Mouse (Mus musculus): ENCODE results near the gene Pxdn.

Gene Pxdn

GRCm38 (mm10) chr12:29937308-29937707 lies at the start of gene Pxdn:
Pxdn (plus strand) TSS chr12:29937608.
- no peak for DNase-seq (ENCODE audit: low spot score)

GRCm38 (mm10) chr12:29894669-29895068 lies 42.7 kb upstream of the Pxdn start:
- no peak for DNase-seq (ENCODE audit: low spot score)

GRCm38 (mm10) chr12:29897533-29898085 lies 39.8 kb upstream of the Pxdn start:
- DNase-seq (ENCODE audit: low spot score): no peak

GRCm38 (mm10) chr12:29904101-29904874 lies 33.1 kb upstream of the Pxdn start:
- no peak for DNase-seq (ENCODE audit: low spot score)

- DNase-seq (ENCODE audit: low spot score): peak; percentile 66
Measured at GRCm38 (mm10) chr12:29907056-29907455, 30.4 kb upstream of the Pxdn start.

GRCm38 (mm10) chr12:29916139-29916538 lies 21.3 kb upstream of the Pxdn start:
- no peak for DNase-seq (ENCODE audit: low spot score)

GRCm38 (mm10) chr12:29916807-29917206 lies 20.6 kb upstream of the Pxdn start:
- no peak for DNase-seq (ENCODE audit: low spot score)

- no peak for DNase-seq (ENCODE audit: low spot score)
Measured at GRCm38 (mm10) chr12:29920298-29920697, 17.1 kb upstream of the Pxdn start.

- no peak for DNase-seq (ENCODE audit: low spot score)
Measured at GRCm38 (mm10) chr12:29921481-29921880, 15.9 kb upstream of the Pxdn start.

GRCm38 (mm10) chr12:29926896-29927295 lies 10.5 kb upstream of the Pxdn start:
- DNase-seq (ENCODE audit: low spot score): peak; percentile 25

GRCm38 (mm10) chr12:29930591-29930990 lies 6.8 kb upstream of the Pxdn start:
- no peak for DNase-seq (ENCODE audit: low spot score)

GRCm38 (mm10) chr12:29932951-29933350 lies 4.5 kb upstream of the Pxdn start:
- no peak for DNase-seq (ENCODE audit: low spot score)

GRCm38 (mm10) chr12:29933501-29933900 lies 3.9 kb upstream of the Pxdn start:
- DNase-seq (ENCODE audit: low spot score): no peak

GRCm38 (mm10) chr12:29934120-29934581 lies 3.3 kb upstream of the Pxdn start:
- DNase-seq (ENCODE audit: low spot score): no peak

GRCm38 (mm10) chr12:29937851-29938375 lies 505 bp downstream of the Pxdn start:
- peak; percentile 62 for DNase-seq (ENCODE audit: low spot score)

- peak; percentile 56 for DNase-seq (ENCODE audit: low spot score)
Measured at GRCm38 (mm10) chr12:29938376-29939041, 1.1 kb downstream of the Pxdn start.

- DNase-seq (ENCODE audit: low spot score): no peak
Measured at GRCm38 (mm10) chr12:29939261-29939671, 1.9 kb downstream of the Pxdn start.

- no peak for DNase-seq (ENCODE audit: low spot score)
Measured at GRCm38 (mm10) chr12:29942435-29942834, 5.0 kb downstream of the Pxdn start.

GRCm38 (mm10) chr12:29944650-29945049 lies 7.2 kb downstream of the Pxdn start:
- no peak for DNase-seq (ENCODE audit: low spot score)

GRCm38 (mm10) chr12:29945182-29945743 lies 7.9 kb downstream of the Pxdn start:
- DNase-seq (ENCODE audit: low spot score): no peak

- DNase-seq (ENCODE audit: low spot score): no peak
Measured at GRCm38 (mm10) chr12:29951043-29951442, 13.6 kb downstream of the Pxdn start.

GRCm38 (mm10) chr12:29951485-29951884 lies 14.1 kb downstream of the Pxdn start:
- no peak for DNase-seq (ENCODE audit: low spot score)

All from ovary, adult 18-20 months (tissue).